Mouse (Mus musculus) layer of hippocampus, adult 2 months (tissue): Measurements from ENCODE around the gene 6330409D20Rik. TPM values are rescaled to one million over a fixed set of nuclear protein-coding genes. Genes with fewer than 3 reads are reported as not detected.

Source experiments
- DNase-seq, 2 experiments: peaks; one replicate each; pipeline ENCODE4 v3.0.0; 2022; ENCODE audit warnings: low spot score in 2 of 2
- H3K27ac ChIP-seq: fragments of 200-600 bp; 2 replicates; pipeline ENCODE4 v1.8.1; 2022
- H3K4me3 ChIP-seq: fragments of 200-600 bp; 2 replicates; pipeline ENCODE4 v1.8.1; 2022; ENCODE audit warnings: mild to moderate bottlenecking
- CTCF ChIP-seq: fragments of 200-600 bp; conservative IDR thresholded peaks from 2 replicates; pipeline ENCODE4 v1.8.1; 2022; ENCODE audit warnings: antibody characterized with exemption, mild to moderate bottlenecking, moderate library complexity
- total RNA-seq, 2 experiments: library from RNA; stranded (reverse); gene quantifications; 2 replicates each; pipeline ENCODE4 v1.2.3; 2021

Gene 6330409D20Rik
- total RNA-seq, 2 experiments from 2014 or later: 1.4 to 2.9 TPM

- Histone ChIP-seq H3K4me3 (no peak overlapping the region), H3K27ac (peak overlapping the region; percentile 99)
- DNase-seq: no peak
- no peak for TF ChIP-seq CTCF
These were observed 26.5 kb downstream of the 6330409D20Rik start for GRCm38 (mm10) chr2:32714117-32714986.

- peak; percentile 91 to 94 for DNase-seq
- peak; percentile 98 for TF ChIP-seq CTCF
- peak within 1 kb of the TSS; percentile 91 for H3K4me3 ChIP-seq
- peak within 1 kb of the TSS; percentile 99 for H3K27ac ChIP-seq
These were observed 27.6 kb downstream of the 6330409D20Rik start, which contains the start of gene Cdk9 for GRCm38 (mm10) chr2:32712934-32713817. Cdk9 (minus strand) TSS chr2:32713076.

- H3K4me3 ChIP-seq: peak overlapping the region; percentile 91
- peak; percentile 93 to 94 for DNase-seq
- peak overlapping the region; percentile 99 for H3K27ac ChIP-seq
- no peak for TF ChIP-seq CTCF
These were observed 28.3 kb downstream of the 6330409D20Rik start for GRCm38 (mm10) chr2:32712586-32712933.

GRCm38 (mm10) chr2:32712108-32712551 lies 28.7 kb downstream of the 6330409D20Rik start:
- H3K4me3 ChIP-seq: peak overlapping the region; percentile 91

GRCm38 (mm10) chr2:32711301-32712056 lies 29.3 kb downstream of the 6330409D20Rik start:
- DNase-seq: no peak
- H3K4me3 ChIP-seq: peak overlapping the region; percentile 91
- peak overlapping the region; percentile 99; the same call in 1 of the 2 replicates for H3K27ac ChIP-seq
- peak; percentile 28 for TF ChIP-seq CTCF

More at GRCm38 (mm10) chr2:32712108-32712551, 28.7 kb downstream of the 6330409D20Rik start:
- peak overlapping the region; percentile 99 for H3K27ac ChIP-seq
- peak in 1 of 2 experiments; percentile 35 for DNase-seq
- TF ChIP-seq CTCF: no peak

GRCm38 (mm10) chr2:32710425-32710824 lies 30.4 kb downstream of the 6330409D20Rik start:
- Histone ChIP-seq H3K4me3 (no peak overlapping the region), H3K27ac (no peak overlapping the region)
- no peak for DNase-seq
- TF ChIP-seq CTCF: no peak

- DNase-seq: no peak
- no peak for TF ChIP-seq CTCF
- Histone ChIP-seq H3K4me3 (no peak overlapping the region), H3K27ac (no peak overlapping the region)
These were observed 31.2 kb downstream of the 6330409D20Rik start for GRCm38 (mm10) chr2:32709521-32710137.

GRCm38 (mm10) chr2:32708643-32709042 lies 32.2 kb downstream of the 6330409D20Rik start:
- peak; percentile 95 for TF ChIP-seq CTCF
- H3K4me3 ChIP-seq: no peak overlapping the region
- H3K27ac ChIP-seq: no peak overlapping the region
- peak in 1 of 2 experiments; percentile 56 for DNase-seq

GRCm38 (mm10) chr2:32706971-32707370 lies 33.8 kb downstream of the 6330409D20Rik start:
- DNase-seq: no peak
- no peak for TF ChIP-seq CTCF
- no peak overlapping the region for H3K27ac ChIP-seq
- no peak overlapping the region for H3K4me3 ChIP-seq

- no peak for DNase-seq
- H3K4me3 ChIP-seq: no peak overlapping the region
- H3K27ac ChIP-seq: no peak overlapping the region
- no peak for TF ChIP-seq CTCF
These were observed 35.8 kb downstream of the 6330409D20Rik start for GRCm38 (mm10) chr2:32705018-32705417.

- no peak within 1 kb of the TSS for H3K4me3 ChIP-seq
- H3K27ac ChIP-seq: no peak within 1 kb of the TSS
- no peak for DNase-seq
- no peak for TF ChIP-seq CTCF
These were observed 36.8 kb downstream of the 6330409D20Rik start, which contains the start of gene Fpgs for GRCm38 (mm10) chr2:32704021-32704421. Fpgs (minus strand) TSS chr2:32704145.

- Histone ChIP-seq H3K4me3 (no peak overlapping the region), H3K27ac (no peak overlapping the region)
- DNase-seq: no peak
- no peak for TF ChIP-seq CTCF
These were observed 37.8 kb downstream of the 6330409D20Rik start for GRCm38 (mm10) chr2:32703046-32703445.
